Mouse (Mus musculus): ENCODE measurements around the gene Fam131a. TPM values are rescaled to one million over a fixed set of nuclear protein-coding genes. Genes with fewer than 3 reads are reported as not detected.

Gene Fam131a
- polyA plus RNA-seq, 1 experiment from 2014 or later: 5.5 TPM

DNA sequence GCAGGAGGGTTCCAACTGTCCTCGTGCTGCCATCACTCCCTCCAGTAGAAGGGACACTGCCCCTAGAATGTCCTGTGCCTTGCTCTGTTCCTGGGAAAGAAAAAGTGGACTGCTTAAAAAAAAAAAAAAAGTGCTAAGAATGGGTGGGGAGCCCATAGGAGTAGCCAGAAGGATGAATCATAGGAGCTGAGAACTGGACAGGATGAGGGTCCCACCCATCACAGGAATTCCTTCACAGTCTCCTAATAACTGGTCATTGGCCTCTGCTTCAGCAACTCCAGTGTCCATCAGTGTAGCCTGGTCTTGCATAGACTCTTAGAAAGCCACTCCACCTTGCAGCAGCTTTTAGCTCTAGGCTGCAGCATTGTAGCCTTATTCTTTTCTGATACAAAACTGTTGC lies 33.3 kb downstream of the Fam131a start:
- Histone ChIP-seq H3K4me3 (ENCODE audit: low read length) (no peak overlapping the region), H3K27me3 (ENCODE audit: control insufficient read depth, insufficient read depth, low read length) (no peaks in the 10 kb centered on the region), H3K9ac (ENCODE audit: low read depth, low read length) (no peak overlapping the region), H3K27ac (ENCODE audit: low read depth, low read length) (no peak overlapping the region), H3K9me3 (ENCODE audit: control insufficient read depth, low read length) (no peaks in the 10 kb centered on the region), H3K36me3 (ENCODE audit: control insufficient read depth, insufficient read depth, low read length) (peaks cover 12% of the 10 kb centered on the region), H3K4me1 (ENCODE audit: control insufficient read depth, insufficient read depth, low read length) (no peaks in the 10 kb centered on the region), H3K4me2 (replicated peaks; ENCODE audit: low read depth, low read length) (no peak overlapping the region)
- no peak for ATAC-seq (ENCODE audit: low FRiP score, low TSS enrichment)
- 48% methylated on average over 1 of the region's 1 CpGs for WGBS

DNA sequence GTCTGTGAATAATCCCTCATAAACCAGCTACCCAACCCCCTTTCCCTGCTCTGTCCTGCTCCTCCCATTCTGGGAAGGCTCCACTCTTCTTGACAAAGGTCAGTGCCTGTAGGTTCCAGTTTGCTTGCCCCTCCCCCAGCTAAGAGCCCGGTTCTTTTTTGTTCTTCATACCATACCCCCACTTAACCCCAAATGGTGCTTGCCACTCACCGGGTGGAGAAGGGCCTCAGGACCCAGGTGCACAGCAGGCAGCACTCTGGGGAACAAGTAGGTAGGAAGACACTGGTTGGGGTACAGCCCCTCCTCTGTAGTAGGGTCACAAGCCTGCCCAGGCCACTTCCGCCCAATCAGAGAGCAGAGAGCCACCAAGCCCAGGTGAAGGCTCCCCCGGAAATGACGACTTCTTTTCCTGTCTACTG lies 37.3 kb downstream of the Fam131a start:
- Histone ChIP-seq H3K4me2 (replicated peaks; ENCODE audit: low read depth, low read length) (no peak overlapping the region), H3K27ac (ENCODE audit: low read depth, low read length) (no peak overlapping the region), H3K4me1 (ENCODE audit: control insufficient read depth, insufficient read depth, low read length) (peaks cover 16% of the 10 kb centered on the region; the same call in 1 of the 2 replicates), H3K9me3 (ENCODE audit: control insufficient read depth, low read length) (no peaks in the 10 kb centered on the region), H3K4me3 (ENCODE audit: low read length) (no peak overlapping the region), H3K9ac (ENCODE audit: low read depth, low read length) (no peak overlapping the region), H3K27me3 (ENCODE audit: control insufficient read depth, insufficient read depth, low read length) (peaks cover 16% of the 10 kb centered on the region), H3K36me3 (ENCODE audit: control insufficient read depth, insufficient read depth, low read length) (no peaks in the 10 kb centered on the region)
- 45% methylated on average over 5 of the region's 5 CpGs for WGBS
- ATAC-seq (ENCODE audit: low FRiP score, low TSS enrichment): no peak

DNA sequence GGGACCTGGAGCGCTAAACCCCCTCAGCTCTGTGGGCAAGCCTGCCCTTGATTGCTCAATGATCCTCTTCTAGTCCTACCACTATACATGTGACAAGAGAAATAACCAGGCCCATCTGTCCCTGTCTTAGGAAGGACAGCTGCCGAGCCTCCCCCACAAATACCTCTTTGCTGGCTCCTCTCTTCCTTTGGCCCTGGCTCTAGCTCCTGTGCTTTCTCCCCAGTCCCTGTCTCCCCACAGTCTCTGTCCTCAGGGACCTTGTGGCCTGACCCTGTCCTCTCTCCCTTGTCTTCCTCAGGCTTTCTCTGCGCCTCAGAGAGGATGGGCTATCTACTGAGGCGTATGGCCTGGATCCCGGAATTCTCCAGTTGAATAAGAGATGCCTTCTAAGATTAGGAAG lies 38.6 kb downstream of the Fam131a start:
- no peaks in the 10 kb centered on the region for H3K36me3 ChIP-seq (ENCODE audit: control insufficient read depth, insufficient read depth, low read length)
- no peak overlapping the region for H3K9ac ChIP-seq (ENCODE audit: low read depth, low read length)
- H3K4me3 ChIP-seq (ENCODE audit: low read length): no peak overlapping the region
- peaks cover 16% of the 10 kb centered on the region; the same call in 1 of the 2 replicates for H3K4me1 ChIP-seq (ENCODE audit: control insufficient read depth, insufficient read depth, low read length)
- no peak for ATAC-seq (ENCODE audit: low FRiP score, low TSS enrichment)
- no peaks in the 10 kb centered on the region for H3K9me3 ChIP-seq (ENCODE audit: control insufficient read depth, low read length)
- H3K27ac ChIP-seq (ENCODE audit: low read depth, low read length): no peak overlapping the region
- WGBS: 57% methylated on average over 5 of the region's 5 CpGs
- H3K27me3 ChIP-seq (ENCODE audit: control insufficient read depth, insufficient read depth, low read length): peaks cover 21% of the 10 kb centered on the region
- H3K4me2 ChIP-seq (replicated peaks; ENCODE audit: low read depth, low read length): no peak overlapping the region

DNA sequence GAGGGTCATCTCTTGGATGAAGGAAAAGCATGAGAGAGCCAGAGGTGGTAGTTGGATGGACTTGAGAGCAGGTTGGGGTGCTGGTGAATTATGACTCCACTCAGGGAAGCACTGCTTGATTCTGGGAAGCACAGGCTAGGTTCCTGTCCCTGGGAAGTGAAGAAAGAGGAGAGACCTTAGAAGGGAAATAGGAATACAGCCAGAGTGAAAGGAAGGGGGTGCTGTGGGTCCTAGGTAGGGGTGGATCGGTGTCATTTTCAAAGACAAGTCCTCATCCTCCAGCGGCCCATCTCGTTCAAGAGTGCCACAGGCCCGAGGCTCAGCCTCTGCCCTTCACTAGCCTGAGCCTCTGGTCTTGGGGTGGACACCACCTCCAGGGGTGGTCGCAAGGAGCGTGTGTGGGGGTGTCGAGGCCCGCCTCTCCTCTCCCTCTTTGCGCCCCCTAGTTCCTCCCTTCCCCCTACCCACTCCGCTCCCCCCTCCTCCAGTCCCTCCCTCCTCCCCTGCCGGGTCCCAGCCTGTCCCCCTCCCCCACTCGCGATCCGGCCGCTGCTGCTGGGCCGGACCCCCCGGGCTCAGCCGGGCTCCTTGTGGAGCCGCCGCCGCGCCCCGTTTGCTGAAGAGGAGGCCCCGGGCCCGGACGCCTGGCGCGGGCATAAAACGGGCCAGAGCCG lies 39.3 kb downstream of the Fam131a start:
- Histone ChIP-seq H3K4me2 (replicated peaks; ENCODE audit: low read depth, low read length) (peak overlapping the region; percentile 99), H3K4me1 (ENCODE audit: control insufficient read depth, insufficient read depth, low read length) (peaks cover 16% of the 10 kb centered on the region; the same call in 1 of the 2 replicates), H3K27me3 (ENCODE audit: control insufficient read depth, insufficient read depth, low read length) (peaks cover 21% of the 10 kb centered on the region), H3K4me3 (ENCODE audit: low read length) (peak overlapping the region; percentile 69), H3K9ac (ENCODE audit: low read depth, low read length) (peak overlapping the region; percentile 77), H3K27ac (ENCODE audit: low read depth, low read length) (peak overlapping the region; percentile 65; the same call in 1 of the 2 replicates), H3K36me3 (ENCODE audit: control insufficient read depth, insufficient read depth, low read length) (no peaks in the 10 kb centered on the region), H3K9me3 (ENCODE audit: control insufficient read depth, low read length) (no peaks in the 10 kb centered on the region)
- WGBS: under 1% methylated on average over 25 of the region's 30 CpGs
- ATAC-seq (ENCODE audit: low FRiP score, low TSS enrichment): peak; percentile 58

DNA sequence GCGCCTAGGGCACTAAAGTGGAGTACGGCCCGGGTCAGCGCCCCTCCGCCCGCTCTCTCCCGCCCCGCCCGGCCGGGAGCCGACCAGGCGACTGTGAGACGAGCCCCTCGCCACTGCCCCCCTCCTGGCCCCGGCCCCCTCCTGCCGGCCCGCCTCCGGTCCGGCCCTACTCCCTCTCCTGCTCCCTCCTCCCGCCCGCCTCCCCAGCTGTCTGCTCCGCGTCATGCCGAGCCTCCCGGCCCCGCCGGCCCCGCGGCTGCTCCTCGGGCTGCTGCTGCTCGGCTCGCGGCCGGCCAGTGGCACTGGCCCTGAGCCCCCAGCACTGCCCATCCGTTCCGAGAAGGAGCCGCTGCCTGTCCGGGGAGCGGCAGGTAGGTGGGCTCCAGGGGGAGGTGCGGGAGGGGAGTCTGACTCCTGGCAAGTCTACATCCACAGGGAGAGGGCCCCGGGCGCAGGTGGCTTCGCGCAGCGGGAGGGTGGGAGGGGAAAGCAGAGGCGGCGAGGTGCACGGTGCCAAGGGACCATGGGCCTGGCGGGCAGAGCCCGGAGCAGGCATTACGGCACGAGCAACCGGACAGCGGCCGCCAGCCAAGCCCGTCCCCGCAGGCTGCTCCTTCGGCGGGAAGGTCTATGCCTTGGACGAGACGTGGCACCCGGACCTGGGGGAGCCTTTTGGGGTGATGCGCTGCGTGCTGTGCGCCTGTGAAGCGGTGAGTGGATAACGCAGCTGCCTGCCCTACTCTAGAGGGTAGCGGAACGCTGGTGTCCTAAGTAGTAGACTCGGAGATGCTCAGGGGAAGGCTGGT lies 40.1 kb downstream of the Fam131a start, which contains the start of gene Chrd:
Chrd (plus strand) TSS at position 203 of the 806 bp plus-strand sequence.
- H3K27me3 ChIP-seq (ENCODE audit: control insufficient read depth, insufficient read depth, low read length): peaks cover 21% of the 10 kb centered on the region
- peak within 1 kb of the TSS; percentile 69 for H3K4me3 ChIP-seq (ENCODE audit: low read length)
- H3K9me3 ChIP-seq (ENCODE audit: control insufficient read depth, low read length): no peaks in the 10 kb centered on the region
- peak within 1 kb of the TSS; percentile 77 for H3K9ac ChIP-seq (ENCODE audit: low read depth, low read length)
- H3K4me1 ChIP-seq (ENCODE audit: control insufficient read depth, insufficient read depth, low read length): peaks cover 16% of the 10 kb centered on the region; the same call in 1 of the 2 replicates
- H3K4me2 ChIP-seq (replicated peaks; ENCODE audit: low read depth, low read length): peak within 1 kb of the TSS; percentile 99
- peak; percentile 90 for ATAC-seq (ENCODE audit: low FRiP score, low TSS enrichment)
- WGBS: under 1% methylated on average over 64 of the region's 70 CpGs
- no peaks in the 10 kb centered on the region for H3K36me3 ChIP-seq (ENCODE audit: control insufficient read depth, insufficient read depth, low read length)
- H3K27ac ChIP-seq (ENCODE audit: low read depth, low read length): peak within 1 kb of the TSS; percentile 65; the same call in 1 of the 2 replicates

DNA sequence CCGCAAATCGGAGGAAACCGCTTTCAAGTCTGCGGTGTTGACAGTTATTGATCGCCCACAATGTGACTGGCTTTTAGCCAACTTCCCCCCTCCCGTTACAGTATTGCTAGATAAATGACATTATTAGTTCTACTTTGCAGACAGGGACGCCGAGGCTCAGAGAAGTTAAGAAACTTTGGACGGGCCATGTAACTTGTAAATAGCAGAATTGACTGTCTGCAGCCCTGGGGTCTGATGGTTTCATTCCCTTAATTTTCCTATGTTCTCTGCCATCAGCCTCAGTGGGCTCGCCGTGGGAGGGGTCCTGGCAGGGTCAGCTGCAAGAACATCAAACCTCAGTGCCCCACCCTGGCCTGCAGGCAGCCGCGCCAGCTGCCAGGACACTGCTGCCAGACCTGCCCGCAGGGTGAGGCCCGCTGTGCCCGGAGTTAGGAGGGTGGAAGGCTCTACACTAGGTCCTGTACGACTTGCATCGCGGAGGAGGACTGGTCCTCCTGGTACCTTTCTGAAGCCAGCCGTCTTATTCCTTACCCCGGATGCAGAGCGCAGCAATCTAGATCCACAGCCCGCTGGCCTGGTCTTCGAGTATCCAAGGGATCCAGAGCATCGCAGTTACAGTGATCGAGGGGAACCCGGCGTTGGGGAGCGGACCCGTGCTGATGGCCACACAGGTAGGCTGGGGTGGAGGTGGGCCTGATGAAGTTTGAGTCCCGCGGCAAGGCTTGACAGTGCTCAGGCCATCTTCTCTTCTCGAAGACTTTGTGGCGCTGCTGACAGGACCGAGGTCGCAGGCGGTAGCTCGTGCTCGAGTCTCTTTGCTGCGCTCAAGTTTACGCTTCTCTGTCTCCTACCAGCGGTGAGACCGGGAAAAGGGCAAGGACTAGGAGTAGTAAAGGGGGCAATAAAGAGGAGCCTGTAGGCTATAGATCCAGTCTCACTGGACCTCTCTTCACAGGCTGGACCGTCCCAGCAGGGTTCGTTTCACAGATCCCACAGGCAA lies 41.0 kb downstream of the Fam131a start, which contains the start of gene Thpo:
Thpo (minus strand) TSS at position 781 of the 1,000 bp plus-strand sequence.
- Histone ChIP-seq H3K27ac (ENCODE audit: low read depth, low read length) (no peak within 1 kb of the TSS), H3K27me3 (ENCODE audit: control insufficient read depth, insufficient read depth, low read length) (peaks cover 21% of the 10 kb centered on the region), H3K4me3 (ENCODE audit: low read length) (peak within 1 kb of the TSS; percentile 69), H3K4me1 (ENCODE audit: control insufficient read depth, insufficient read depth, low read length) (peaks cover 16% of the 10 kb centered on the region; the same call in 1 of the 2 replicates), H3K4me2 (replicated peaks; ENCODE audit: low read depth, low read length) (peak within 1 kb of the TSS; percentile 99), H3K9me3 (ENCODE audit: control insufficient read depth, low read length) (no peaks in the 10 kb centered on the region), H3K9ac (ENCODE audit: low read depth, low read length) (peak within 1 kb of the TSS; percentile 77; the same call in 1 of the 2 replicates), H3K36me3 (ENCODE audit: control insufficient read depth, insufficient read depth, low read length) (no peaks in the 10 kb centered on the region)
- WGBS: 2% methylated on average over 45 of the region's 45 CpGs
- no peak for ATAC-seq (ENCODE audit: low FRiP score, low TSS enrichment)

DNA sequence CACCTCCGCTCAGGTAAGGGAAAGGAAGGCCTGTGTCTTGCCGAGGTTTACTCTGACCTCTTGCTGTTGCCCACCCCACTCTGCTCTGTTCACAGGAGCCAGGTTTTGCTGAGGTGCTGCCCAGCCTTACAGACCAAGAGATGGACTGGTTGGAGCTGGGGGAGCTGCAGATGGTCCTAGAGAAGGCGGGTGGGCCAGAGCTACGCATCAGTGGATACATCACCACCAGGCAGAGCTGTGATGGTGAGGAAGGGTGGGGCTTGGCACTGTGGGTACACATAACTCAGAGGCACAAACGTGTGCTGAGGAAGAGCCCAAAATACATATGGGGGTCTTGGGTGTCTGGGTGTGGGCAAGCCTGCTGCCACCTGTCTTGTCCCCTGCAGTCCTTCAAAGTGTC lies 42.6 kb downstream of the Fam131a start:
- 69% methylated on average over 5 of the region's 5 CpGs for WGBS

DNA sequence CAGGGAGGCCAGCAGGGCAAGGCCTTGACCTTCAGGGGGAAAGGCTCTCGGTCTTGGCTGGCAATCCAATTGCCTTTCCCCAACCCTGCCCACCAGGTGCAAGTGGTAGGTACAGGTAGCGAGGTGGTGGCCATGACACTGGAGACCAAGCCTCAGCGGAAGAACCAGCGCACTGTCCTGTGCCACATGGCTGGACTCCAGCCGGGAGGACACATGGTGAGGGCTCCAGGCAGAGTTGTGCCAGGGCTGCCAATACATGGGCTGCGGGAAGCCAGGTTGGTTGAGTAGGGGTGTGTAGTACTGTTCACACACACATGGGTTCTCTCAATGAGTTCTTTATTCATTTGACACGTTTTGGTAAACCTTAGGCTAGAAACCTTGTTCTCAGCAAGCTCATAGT lies 43.1 kb downstream of the Fam131a start:
- no peak overlapping the region for H3K27ac ChIP-seq (ENCODE audit: low read depth, low read length)
- no peak overlapping the region for H3K4me2 ChIP-seq (replicated peaks; ENCODE audit: low read depth, low read length)
- WGBS: 85% methylated on average over 7 of the region's 7 CpGs
- peaks cover 21% of the 10 kb centered on the region for H3K27me3 ChIP-seq (ENCODE audit: control insufficient read depth, insufficient read depth, low read length)
- no peak overlapping the region for H3K4me3 ChIP-seq (ENCODE audit: low read length)
- H3K4me1 ChIP-seq (ENCODE audit: control insufficient read depth, insufficient read depth, low read length): peaks cover 16% of the 10 kb centered on the region; the same call in 1 of the 2 replicates
- no peaks in the 10 kb centered on the region for H3K9me3 ChIP-seq (ENCODE audit: control insufficient read depth, low read length)
- ATAC-seq (ENCODE audit: low FRiP score, low TSS enrichment): no peak
- no peaks in the 10 kb centered on the region for H3K36me3 ChIP-seq (ENCODE audit: control insufficient read depth, insufficient read depth, low read length)
- no peak overlapping the region for H3K9ac ChIP-seq (ENCODE audit: low read depth, low read length)

More for the DNA sequence above, 42.6 kb downstream of the Fam131a start:
- Histone ChIP-seq H3K36me3 (ENCODE audit: control insufficient read depth, insufficient read depth, low read length) (no peaks in the 10 kb centered on the region), H3K4me1 (ENCODE audit: control insufficient read depth, insufficient read depth, low read length) (peaks cover 16% of the 10 kb centered on the region; the same call in 1 of the 2 replicates), H3K9me3 (ENCODE audit: control insufficient read depth, low read length) (no peaks in the 10 kb centered on the region), H3K27ac (ENCODE audit: low read depth, low read length) (no peak overlapping the region), H3K4me2 (replicated peaks; ENCODE audit: low read depth, low read length) (no peak overlapping the region), H3K4me3 (ENCODE audit: low read length) (no peak overlapping the region), H3K9ac (ENCODE audit: low read depth, low read length) (no peak overlapping the region), H3K27me3 (ENCODE audit: control insufficient read depth, insufficient read depth, low read length) (peaks cover 21% of the 10 kb centered on the region)
- ATAC-seq (ENCODE audit: low FRiP score, low TSS enrichment): no peak

Data from kidney, embryonic 14.5 days (tissue).